Mouse (Mus musculus): ENCODE data around the gene Nfkbid.

Nfkbid gene

DNA sequence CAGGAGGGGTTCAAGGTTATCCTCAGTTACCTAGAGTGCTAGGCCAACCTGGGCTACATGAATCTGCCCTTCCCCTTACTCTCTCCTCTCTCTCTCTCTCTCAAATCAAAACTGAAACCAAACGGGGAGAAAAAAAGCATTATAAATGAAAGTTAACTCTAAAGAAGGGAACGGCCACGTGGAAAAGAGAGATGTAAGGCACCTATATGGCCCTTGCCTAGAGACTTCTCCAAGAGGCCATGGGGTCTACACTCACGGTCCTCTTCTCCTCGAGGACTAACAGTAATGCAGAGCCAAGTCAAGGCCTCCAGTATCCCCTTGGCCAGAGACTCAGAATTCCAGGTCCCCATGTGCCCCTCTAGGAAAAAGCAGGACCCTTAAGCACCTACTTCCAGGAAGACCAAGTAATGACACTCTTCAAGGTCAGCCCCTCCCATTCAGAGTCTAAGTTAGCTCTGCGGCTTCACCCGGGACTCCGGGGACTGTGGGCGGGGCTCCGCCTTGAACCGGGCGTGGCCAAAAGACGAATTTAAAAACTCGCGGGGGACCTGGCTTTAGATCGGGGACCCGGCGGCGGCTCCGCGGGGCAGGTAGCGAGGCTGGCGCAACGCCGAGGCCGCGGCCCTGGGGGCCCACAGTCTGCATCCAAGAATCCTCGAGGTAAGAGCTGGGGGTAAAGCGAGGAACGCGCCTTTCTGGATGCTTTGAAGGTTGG lies at the start of gene Nfkbid:
TSS of gene Nfkbid (plus strand) at position 558 of the 715 bp plus-strand sequence.
- peak; percentile 72 to 80 for DNase-seq

DNA sequence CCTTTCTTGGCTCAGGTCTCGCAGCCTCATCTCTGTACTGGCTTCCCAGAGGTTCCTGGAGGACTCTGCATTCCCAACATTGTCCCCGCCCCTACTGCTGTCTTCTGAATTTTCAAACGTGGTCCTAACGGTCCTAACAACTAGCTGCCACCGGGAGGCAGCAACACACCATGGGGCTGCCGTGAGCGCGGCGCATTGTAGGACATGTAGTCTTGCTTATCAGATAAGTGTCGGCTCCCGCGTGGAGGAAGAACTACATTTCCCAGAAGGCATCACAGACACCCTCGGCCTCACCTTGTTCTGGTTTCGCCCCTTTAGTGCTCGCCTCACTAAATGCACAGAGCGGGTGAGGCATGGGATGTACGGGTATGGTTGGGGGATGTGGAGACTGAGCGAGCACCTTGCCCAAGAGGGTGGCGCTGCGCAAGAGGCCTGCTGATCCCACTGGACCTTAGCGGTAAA lies 48.0 kb upstream of the Nfkbid start:
- peak; percentile 93 to 95 for DNase-seq

DNA sequence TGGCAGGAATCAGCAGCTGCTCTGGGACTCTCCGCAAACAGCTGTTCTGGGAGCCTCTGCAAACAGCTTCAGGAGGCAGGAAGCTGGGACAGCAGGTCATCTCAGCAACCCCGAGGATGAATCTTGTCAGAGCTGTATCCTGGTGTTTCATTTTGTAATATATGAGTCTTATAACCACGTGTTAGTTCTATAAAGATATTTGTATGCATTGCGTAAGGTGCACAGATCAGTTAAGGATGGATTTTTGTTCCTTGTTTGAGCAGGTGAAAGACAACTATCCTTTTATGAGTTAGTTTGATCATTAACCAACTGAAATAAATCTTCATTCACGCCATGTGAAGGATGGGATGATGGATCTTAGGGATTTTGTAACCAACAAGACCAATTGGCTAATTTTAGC lies 41.5 kb upstream of the Nfkbid start:
- DNase-seq: no peak

DNA sequence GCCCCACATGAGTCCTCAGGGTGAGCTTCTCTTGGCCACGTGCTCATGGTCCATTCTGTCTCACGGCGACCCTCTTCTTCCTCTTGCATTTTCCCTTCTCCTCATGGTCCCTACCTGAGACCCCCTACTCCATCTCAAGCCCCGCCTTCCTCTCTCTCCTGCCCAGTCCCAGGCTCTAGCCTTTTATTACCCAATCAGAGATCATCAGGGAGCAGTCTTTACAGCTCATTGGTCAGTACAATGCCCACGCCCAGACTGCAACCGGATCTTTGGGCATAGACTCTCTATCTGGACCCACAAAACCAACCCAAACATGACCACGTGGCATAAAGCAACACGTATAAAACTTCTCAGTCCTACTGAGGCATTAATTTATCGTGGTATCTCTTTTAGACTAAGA lies 37.4 kb upstream of the Nfkbid start:
- DNase-seq: no peak

DNA sequence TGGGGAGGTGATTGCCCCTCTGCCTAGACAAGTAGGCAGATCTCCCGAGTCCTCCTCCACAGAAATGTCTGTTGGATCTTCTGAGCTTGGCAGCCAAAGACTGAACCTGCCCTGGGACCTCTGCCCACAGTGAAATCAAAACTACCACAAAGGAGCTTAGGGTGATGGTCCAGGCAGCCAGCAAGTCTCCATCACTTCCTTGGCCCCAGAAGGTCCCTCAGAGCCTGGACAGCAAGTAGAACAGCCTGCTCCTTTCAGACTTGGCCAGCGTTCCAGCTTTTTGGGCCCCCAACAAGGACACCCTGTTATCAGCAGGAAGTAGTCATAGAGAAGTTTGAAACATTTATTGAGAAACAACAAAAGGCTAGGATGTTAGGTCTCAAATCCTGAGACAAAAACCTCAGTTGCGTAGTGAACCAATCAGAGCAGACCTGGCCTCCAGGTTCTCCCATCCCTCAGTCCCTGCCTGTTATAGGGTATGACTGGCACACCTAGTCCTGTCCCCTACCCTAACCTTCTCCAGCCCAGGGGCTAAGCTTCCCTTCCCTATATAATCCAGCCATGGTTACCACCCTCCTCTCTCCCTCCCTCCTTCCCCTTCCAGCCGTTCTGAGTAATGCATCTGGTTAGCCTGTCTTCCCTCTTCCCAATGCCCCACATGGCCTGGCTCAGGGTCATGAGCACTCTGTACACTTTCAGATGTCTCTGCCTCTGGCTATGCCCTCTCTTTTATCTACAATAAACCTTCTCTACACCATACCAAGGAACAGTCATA lies 28.6 kb upstream of the Nfkbid start:
- DNase-seq: no peak

DNA sequence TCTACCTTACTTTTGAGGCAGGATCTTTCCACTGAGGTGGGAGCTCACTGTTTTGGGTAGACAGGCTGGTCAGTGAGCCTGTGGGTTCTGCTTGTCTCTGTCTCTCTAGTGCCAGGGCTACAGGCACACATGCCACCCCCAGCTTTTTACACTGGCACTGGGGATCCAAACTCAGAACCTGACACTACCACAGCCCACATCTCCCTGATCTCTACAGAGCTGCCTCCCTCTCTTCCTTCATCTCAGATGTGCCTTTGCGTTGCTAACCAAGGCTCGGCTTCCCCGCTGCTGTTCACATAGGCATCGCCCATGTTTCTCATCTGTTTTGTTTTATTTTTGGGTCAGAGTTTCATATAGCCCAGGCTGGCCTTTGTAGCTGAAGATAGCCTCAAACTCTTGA lies 27.9 kb upstream of the Nfkbid start:
- no peak for DNase-seq

DNA sequence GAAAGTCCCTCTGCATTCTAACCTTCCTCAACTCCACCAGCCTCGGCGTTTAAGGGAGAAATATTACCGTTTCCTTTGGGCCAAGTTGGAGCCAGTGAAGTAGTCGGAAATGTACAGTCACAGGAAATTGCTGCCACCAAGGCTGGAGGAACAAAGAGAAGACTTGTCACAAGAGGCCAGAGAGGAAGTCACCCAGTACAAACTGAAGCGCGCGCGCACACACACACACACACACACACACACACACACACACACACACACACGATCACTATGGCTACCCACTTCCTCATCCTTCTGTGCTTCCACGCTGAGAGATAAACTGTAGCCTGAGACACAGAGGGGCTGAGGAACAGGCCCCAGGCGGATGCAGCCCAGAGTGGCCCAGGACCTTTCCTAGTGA lies 27.2 kb upstream of the Nfkbid start:
- DNase-seq: no peak

DNA sequence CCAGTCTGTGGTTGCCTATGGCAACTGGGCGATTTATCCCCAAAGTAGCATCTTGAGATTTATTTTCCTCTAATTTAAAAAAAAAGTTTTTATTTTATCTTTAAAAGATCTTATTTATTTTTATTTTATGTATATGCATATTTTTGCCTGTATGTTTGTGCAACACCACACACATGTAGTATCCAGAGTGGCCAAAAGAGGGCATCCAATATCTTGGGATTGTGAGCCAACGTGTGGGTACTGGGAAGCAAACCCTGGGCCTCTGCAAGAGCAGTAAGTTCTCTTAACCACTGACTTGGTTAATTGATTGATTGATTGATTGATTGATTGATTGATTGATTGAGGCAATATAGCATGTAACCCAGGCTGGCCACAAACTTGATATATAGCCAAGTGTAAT lies 26.7 kb upstream of the Nfkbid start:
- no peak for DNase-seq

DNA sequence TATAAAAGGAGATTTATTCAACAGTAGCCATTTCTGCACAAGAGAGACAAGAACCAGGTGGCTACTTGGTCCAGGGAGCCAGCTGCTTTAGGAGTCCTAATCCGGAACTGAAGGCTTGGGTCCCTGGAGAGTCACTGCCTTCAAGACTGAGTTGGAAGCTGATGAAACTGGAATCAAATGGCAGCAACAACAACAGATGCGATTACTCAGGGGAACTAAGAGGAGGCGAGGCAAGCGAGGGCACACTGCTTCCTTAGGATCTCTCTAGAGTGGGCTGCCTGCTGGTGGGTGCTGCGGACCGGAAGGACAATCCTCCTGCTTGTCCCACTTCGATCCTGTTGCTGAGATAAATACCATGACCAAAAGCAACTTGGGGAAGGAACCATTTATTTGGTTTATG lies 21.9 kb upstream of the Nfkbid start:
- DNase-seq: no peak

DNA sequence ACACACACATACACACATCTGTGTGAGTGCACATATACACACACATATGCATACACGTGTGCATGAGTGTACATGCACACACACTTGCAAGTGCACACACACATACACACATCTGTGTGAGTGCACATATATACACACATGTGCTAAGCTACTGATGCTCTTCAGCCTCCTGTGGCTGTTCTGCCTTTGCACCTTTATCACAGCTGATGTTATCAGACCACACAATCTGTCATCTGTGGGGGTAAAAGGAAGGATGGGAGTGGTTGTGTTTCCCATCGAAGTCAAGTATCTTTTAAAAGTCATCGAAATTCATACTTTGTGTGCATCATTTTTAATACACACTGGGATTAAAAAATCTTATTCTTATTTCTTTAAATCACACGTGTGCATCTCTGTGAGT lies 19.2 kb upstream of the Nfkbid start:
- DNase-seq: no peak

DNA sequence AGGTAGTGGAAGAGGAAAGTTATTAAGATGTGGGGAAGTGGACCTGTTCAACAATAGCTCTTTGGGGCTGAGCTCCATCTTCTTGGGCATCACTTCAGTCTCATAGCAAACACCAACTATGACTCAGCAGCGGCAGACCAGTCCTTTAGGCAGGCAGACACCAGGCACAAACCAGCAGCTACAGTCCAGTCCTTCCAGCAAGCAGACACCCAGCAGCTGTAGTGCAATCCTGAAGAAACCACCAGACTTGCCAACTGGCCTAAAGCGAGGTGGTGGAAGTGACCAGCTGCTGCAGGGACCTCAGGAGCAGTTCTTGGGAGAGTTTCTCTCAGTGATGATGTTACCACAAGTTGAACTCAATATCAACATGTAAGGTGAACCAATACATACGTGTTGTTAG lies 12.9 kb upstream of the Nfkbid start:
- no peak for DNase-seq

DNA sequence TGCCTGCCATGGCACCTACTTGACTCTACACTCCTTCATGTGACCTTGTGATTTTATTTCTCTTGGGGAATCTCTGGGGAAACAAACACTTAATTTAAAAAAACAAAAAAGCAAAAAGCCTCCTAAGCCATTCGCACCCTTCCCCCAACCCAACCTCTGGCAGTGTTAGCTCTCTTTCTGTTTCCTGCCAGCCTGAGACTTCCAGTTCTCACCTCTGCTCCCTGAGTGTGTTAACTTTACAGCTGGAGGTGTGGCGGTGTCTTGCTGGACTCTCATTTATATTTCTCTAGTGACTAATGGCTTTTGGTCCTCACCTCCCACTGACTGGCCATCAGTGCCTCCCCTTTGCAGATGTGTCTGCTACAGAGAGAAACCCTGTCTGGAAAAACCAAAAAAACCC lies 11.7 kb upstream of the Nfkbid start:
- no peak for DNase-seq

DNA sequence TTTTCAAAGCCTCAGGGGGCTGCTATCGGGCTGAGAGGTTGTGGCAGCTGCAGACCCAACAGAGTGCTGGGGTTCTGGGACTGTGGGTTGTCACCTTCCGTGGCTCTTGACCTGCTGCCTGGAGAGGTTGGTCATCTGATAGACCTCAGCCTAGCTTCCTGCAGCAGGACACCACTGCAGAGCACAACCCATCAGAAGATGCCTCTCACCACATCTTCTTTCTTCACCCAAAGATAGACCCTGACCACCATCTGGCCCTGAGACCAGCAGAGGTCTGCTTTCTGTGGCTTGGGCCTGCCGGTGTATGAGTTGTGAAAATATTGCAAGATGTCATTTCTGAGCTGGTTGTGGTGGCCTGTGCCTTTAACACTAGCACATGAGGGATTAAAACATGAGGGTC lies 10.5 kb upstream of the Nfkbid start:
- no peak for DNase-seq

DNA sequence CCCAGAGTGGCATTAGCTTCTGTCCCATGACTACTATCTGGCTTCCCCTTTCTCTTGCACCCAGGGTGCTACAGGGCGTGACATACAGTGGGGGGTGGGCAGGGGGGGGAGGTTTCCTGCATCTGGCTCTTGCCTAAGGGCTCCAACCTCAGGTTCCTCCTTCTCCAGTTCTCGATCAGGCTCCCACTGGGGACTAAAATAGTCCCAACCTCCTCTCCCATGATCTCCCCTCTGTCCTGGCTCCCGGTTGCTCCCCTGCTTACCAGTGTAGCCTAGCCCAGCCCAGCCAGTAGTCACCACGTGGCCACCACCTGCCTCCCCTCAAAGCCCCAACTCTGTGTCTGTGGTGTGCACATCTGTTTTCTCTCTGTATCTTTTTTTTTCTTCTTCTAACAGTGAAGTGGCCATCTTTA lies 8.8 kb upstream of the Nfkbid start:
- no peak for DNase-seq

DNA sequence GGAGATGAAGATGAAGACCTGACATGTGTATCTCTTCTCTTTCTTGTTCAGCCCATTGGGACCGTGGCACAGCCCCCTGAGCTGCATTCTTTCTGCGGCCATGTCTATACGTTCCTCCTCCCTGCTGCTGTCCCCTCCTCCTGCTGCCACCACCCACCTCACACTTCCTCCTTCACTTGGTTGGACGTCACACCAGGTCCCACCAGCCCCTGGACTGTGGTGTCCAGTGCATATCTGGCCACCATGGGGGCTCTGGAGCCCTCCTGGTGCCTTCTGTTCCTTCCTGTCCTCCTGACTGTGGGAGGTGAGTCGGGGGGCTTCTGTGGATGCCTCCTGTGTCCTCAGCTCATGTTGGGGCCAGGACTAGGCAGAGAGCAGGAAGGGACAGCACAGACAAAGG lies 7.9 kb upstream of the Nfkbid start, which contains the start of gene Tyrobp:
TSS of gene Tyrobp (plus strand) at position 165 of the 400 bp plus-strand sequence.
- no peak for DNase-seq

DNA sequence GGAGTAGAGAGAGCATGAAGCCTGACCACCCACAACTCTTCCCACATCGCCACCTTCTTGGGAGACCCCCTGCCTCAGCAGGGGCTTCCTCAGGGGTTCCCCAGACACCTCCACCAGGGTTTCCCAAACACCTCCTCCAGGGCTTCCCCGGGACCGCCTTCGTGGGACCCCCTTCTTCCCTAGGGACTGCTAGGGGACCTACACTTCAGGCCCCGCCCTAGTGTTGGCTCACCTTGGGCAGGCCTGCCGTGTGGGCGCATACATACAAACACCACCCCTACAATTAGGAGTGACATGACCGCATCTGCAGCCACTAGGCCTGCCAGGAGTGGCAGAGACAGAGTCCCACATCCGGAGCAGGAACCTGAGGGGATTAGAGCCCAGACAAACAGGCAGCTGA lies 3.7 kb upstream of the Nfkbid start:
- no peak for DNase-seq

DNA sequence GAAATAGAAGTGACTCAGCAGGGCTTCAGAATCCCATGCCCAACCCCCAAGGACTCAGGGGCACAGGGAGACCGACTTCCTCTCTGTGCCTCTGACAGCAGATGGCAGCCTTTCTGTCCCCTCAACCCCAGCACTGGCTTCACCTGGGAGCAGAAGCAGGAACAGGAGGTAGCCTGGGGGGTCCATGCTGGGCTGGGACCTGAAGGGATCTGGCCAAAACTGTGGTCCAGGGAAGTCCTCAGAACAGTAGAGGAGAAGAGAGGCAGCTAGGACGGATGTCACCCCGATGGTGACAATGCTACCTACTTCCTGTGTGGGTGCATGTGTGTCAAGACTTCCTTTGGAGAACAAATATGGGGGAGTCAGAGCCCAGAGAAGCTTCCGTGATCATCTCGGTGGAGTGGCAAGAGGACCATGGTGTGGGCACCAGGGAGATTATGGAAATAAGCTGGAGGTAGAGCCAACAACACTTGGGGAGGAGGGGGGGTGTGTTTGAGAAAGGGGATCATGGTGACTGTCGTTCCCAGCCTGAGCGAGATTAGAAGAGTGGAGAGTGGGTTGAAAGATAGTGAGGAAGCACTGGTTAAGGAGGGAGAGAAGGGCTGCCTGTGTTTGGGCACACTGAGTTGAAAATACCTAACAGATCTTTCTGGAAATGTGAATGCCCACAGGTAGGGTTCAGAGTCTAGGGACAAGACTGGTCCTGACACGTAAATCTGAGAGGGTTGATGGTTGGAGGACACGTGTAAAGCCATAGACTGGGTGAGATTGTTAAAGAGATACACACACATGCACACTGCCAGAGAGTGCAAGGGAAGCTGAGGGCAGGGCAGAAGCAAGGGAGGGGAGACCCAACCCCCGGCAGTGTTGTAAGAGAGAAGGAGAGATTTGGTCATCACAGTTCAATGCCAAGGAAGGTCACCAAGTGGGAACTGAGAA lies 1.7 kb upstream of the Nfkbid start, which contains the start of gene Hcst:
TSS of gene Hcst (minus strand) at position 294 of the 939 bp plus-strand sequence.
- no peak for DNase-seq

DNA sequence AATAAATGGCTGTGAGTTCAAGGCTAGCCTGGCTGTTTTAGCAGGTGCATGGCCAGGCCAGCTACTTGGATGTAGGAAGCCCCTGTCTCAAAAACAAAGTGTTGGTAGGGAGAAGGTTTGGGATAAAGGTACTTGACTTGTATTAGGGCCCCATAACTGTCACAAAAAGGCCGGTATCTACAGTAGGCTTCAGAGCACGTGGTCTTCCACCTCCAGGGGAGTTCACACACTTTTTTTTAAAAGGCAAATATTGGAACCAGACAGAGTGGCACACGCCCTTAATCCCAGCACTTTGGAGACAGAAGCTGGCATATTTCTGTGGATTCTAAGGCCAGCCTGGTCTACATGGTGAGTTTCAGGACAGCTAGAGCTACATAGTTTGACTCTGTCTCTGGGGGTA lies 859 bp upstream of the Nfkbid start:
- DNase-seq: no peak

DNA sequence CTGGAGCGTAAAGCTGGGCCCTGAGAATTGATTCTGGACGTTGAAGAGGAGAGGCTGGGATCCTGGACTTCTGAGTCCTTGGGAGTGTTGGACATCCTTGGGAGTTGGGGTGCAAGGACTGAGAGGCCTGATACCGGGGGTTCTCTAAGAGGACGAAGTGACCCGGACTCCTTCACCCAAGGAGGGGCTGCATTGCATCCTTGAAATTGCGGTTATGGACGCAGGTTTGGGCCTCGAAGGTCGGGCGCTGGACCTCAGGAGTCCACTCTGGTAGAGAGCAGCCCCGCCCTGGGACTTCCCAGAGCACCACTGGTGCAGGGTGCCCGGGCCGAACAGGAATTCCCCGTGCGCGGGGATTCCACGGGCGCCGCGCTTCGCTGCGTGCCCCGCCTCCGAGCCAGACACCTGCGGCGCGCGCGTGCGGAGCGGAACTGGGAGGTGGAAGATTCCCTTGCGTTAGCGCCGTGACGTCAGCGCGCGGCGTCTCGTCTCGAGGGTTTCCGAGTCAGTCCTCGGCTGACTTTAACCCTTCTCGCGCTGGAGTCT lies 431 bp downstream of the Nfkbid start:
- DNase-seq: peak; percentile 96 to 99

DNA sequence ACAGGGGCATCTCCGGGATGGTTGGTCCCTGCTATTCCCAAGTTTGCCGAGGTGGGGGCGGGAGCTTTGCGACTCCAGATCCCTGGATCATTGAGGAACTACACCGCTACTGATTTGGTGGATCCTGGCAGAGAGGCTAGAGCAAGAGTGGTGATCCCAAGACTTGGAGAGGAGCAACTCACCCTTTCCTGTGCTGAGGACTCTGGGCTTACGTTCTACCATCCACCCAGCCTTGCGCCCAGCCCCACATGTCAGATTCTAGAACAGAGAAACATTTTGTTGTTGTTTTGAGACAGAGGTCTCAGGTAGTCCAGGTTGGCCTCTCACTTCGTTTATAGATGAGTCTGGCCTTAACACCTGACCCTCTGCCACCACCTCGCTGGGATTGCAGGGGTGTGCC lies 1.0 kb downstream of the Nfkbid start:
- no peak for DNase-seq

DNA sequence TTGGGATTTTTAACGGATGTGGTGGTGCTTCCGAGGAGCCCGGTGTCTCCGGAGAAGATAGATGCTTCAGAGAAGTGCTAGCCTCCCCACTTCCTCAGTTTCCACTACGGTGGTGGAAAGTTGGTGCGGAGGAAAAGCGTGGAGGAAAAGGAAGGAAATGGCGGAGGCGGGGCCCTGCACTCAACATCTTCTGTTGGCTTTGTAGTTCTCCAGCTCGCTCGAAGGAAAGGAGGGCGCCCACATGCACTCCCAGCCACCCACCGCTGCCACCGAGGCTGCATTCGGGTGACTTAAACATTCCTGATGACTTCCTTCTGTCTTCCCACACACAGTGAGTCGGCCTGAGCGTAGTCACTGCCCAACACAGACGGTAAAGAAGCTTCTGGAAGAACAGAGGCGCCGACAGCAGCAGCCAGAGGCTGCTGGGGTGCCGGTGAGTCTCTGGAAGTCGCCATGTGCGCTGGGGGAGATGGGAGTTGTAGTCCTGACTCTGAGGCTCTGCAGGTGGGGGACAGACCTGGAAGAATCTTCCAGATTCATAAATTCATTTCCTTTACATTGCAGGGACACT lies 1.6 kb downstream of the Nfkbid start:
- DNase-seq: peak; percentile 60 to 68

DNA sequence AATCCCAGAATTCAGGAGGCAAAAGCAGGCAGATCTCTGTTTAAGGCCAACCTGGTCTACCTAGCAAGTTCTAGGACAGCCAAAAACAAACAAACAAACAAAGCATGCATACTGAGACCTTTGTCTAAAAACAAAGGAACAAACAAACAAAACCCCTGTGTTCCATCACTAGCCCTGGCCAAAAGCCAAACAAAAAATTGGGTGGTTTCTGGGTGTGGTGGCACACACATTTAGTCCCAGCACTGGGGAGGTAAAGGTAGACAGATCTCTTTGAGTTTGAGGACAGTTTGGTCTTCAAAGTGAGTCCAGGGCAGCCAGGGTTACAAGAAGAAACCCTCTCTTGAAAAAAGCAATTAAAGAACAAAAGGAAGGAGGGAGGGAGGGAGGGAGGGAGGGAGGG lies 7.8 kb downstream of the Nfkbid start:
- no peak for DNase-seq
